Mouse (Mus musculus) limb, embryonic 11.5 days (tissue): ENCODE measurements around the gene Olfr1436. TPM values are rescaled to one million over a fixed set of nuclear protein-coding genes. Genes with fewer than 3 reads are reported as not detected.
"Not testable (repeated sequence)": the region's sequence is repeated elsewhere in the genome, so short reads cannot be mapped to it uniquely, and the experiment has no call there.

Experiments
- ATAC-seq: fragments of 200-750 bp; cut with Nextera tagmentation; 2 replicates; pipeline ENCODE4 v1.8.0; 2017; ENCODE audit warnings: low read depth; ENCODE audit not compliant: insufficient number of reproducible peaks, low FRiP score, low TSS enrichment
- DNase-seq: peaks from one replicate; pipeline ENCODE4 v3.0.0-alpha.2; 2015; ENCODE audit warnings: low spot score
- H3K27ac ChIP-seq: fragments of 300-500 bp; sonication (generic); replicated peaks from 2 replicates; pipeline ENCODE4 v1.5.1; 2014; ENCODE audit warnings: low read depth, mild to moderate bottlenecking, low read length
- H3K27me3 ChIP-seq: fragments of 300-500 bp; sonication (generic); 2 replicates; pipeline ENCODE4 v1.6.1; 2014; ENCODE audit warnings: mild to moderate bottlenecking, low read length, mixed read lengths; ENCODE audit not compliant: control insufficient read depth, insufficient read depth
- H3K36me3 ChIP-seq: fragments of 300-500 bp; sonication (generic); 2 replicates; pipeline ENCODE4 v1.6.1; 2014; ENCODE audit warnings: mild to moderate bottlenecking, low read length, moderate library complexity, mixed read lengths; ENCODE audit not compliant: control insufficient read depth, insufficient read depth
- H3K4me1 ChIP-seq: fragments of 300-500 bp; sonication (generic); 2 replicates; pipeline ENCODE4 v1.6.1; 2014; ENCODE audit warnings: low read length, mixed read lengths; ENCODE audit not compliant: control insufficient read depth, insufficient read depth
- H3K4me2 ChIP-seq: fragments of 300-500 bp; sonication (generic); 2 replicates; pipeline ENCODE4 v1.6.1; 2014; ENCODE audit warnings: low read depth, mild to moderate bottlenecking, moderate library complexity; ENCODE audit not compliant: severe bottlenecking
- H3K4me3 ChIP-seq: fragments of 300-500 bp; sonication (generic); 2 replicates; pipeline ENCODE4 v1.5.1; 2014; ENCODE audit warnings: low read depth, low read length
- H3K9ac ChIP-seq: fragments of 300-500 bp; sonication (generic); 2 replicates; pipeline ENCODE4 v1.6.1; 2014; ENCODE audit warnings: mild to moderate bottlenecking, low read length
- H3K9me3 ChIP-seq: fragments of 300-500 bp; sonication (generic); 2 replicates; pipeline ENCODE4 v1.6.1; 2016; ENCODE audit warnings: low read length; ENCODE audit not compliant: control insufficient read depth
- WGBS: fragments of 180-500 bp; shearing (Covaris S2); extraction: QIAGEN DNeasy Blood & Tissue Kit; methylation state at CpG from one replicate; pipeline ENCODE4 v1.1.7; 2014; 5-methylcytosine and 5-hydroxymethylcytosine counted together
- polyA plus RNA-seq: library from polyadenylated mRNA; unstranded; fragments of >200 nt; fragmentation: Nextera tagmentation; extraction: Ambion mirVana; gene quantifications from 2 replicates; pipeline ENCODE4 v1.2.1, GENCODE M21; 2014

Olfr1436 gene
- not detected in 2 replicates for polyA plus RNA-seq

GRCm38 (mm10) chr19:12299030-12299429 is at the start of gene Olfr1436:
Gene Olfr1436 (minus strand): TSS chr19:12299130.
- not testable (repeated sequence) for H3K4me3 ChIP-seq, H3K9ac ChIP-seq, H3K27ac ChIP-seq, H3K4me2 ChIP-seq, H3K36me3 ChIP-seq, H3K9me3 ChIP-seq, H3K27me3 ChIP-seq, DNase-seq, H3K4me1 ChIP-seq, ATAC-seq
- WGBS: 85% methylated on average over 1 of the region's 1 CpGs

GRCm38 (mm10) chr19:12335810-12336209 is 36.9 kb upstream of the Olfr1436 start, which contains the start of gene Olfr1438-ps1:
Gene Olfr1438-ps1 (minus strand): TSS chr19:12335910.
- H3K4me3 ChIP-seq: no peak within 1 kb of the TSS
- DNase-seq (no peak), ATAC-seq (no peak)
- H3K4me2 ChIP-seq: no peak within 1 kb of the TSS
- H3K27me3 ChIP-seq: no peaks in the 10 kb centered on the region
- WGBS: 82% methylated on average over 3 of the region's 3 CpGs
- H3K4me1 ChIP-seq: no peaks in the 10 kb centered on the region
- H3K9ac ChIP-seq: no peak within 1 kb of the TSS
- no peaks in the 10 kb centered on the region for H3K9me3 ChIP-seq
- H3K27ac ChIP-seq: no peak within 1 kb of the TSS
- H3K36me3 ChIP-seq: no peaks in the 10 kb centered on the region

- no peak for ATAC-seq
- no peak for DNase-seq
- 53% methylated on average over 2 of the region's 2 CpGs for WGBS
- Histone ChIP-seq H3K4me3 (no peak within 1 kb of the TSS), H3K9ac (no peak within 1 kb of the TSS), H3K9me3 (no peaks in the 10 kb centered on the region), H3K4me1 (no peaks in the 10 kb centered on the region), H3K27me3 (no peaks in the 10 kb centered on the region), H3K36me3 (no peaks in the 10 kb centered on the region), H3K4me2 (no peak within 1 kb of the TSS), H3K27ac (no peak within 1 kb of the TSS)
These were observed 26.1 kb upstream of the Olfr1436 start, which contains the start of gene Olfr1437 for GRCm38 (mm10) chr19:12325001-12325400. Gene Olfr1437 (minus strand): TSS chr19:12325101.

- H3K27ac ChIP-seq: no peak overlapping the region
- H3K4me3 ChIP-seq: no peak overlapping the region
- H3K9ac ChIP-seq: no peak overlapping the region
- ATAC-seq (no peak), DNase-seq (no peak)
- no peak overlapping the region for H3K4me2 ChIP-seq
- no peaks in the 10 kb centered on the region for H3K36me3 ChIP-seq
- H3K9me3 ChIP-seq: no peaks in the 10 kb centered on the region
- no peaks in the 10 kb centered on the region for H3K27me3 ChIP-seq
- H3K4me1 ChIP-seq: no peaks in the 10 kb centered on the region
These were observed 6.0 kb downstream of the Olfr1436 start for GRCm38 (mm10) chr19:12292979-12293378.

- WGBS: 68% methylated on average over 2 of the region's 2 CpGs
- ATAC-seq (no peak), DNase-seq (no peak)
- Histone ChIP-seq H3K9me3 (no peaks in the 10 kb centered on the region), H3K4me3 (no peak within 1 kb of the TSS), H3K4me1 (no peaks in the 10 kb centered on the region), H3K27ac (no peak within 1 kb of the TSS), H3K9ac (no peak within 1 kb of the TSS), H3K27me3 (no peaks in the 10 kb centered on the region), H3K36me3 (no peaks in the 10 kb centered on the region), H3K4me2 (no peak within 1 kb of the TSS)
These were observed 19.4 kb downstream of the Olfr1436 start, which contains the start of gene Olfr1434 for GRCm38 (mm10) chr19:12279554-12279953. Gene Olfr1434 (plus strand): TSS chr19:12279854.

- 64% methylated on average over 1 of the region's 1 CpGs for WGBS
- no peak within 1 kb of the TSS for H3K27ac ChIP-seq
- H3K9me3 ChIP-seq: no peaks in the 10 kb centered on the region
- H3K4me3 ChIP-seq: no peak within 1 kb of the TSS
- H3K27me3 ChIP-seq: no peaks in the 10 kb centered on the region
- H3K4me2 ChIP-seq: no peak within 1 kb of the TSS
- ATAC-seq (no peak), DNase-seq (no peak)
- no peaks in the 10 kb centered on the region for H3K4me1 ChIP-seq
- H3K36me3 ChIP-seq: no peaks in the 10 kb centered on the region
- H3K9ac ChIP-seq: no peak within 1 kb of the TSS
These were observed 38.2 kb downstream of the Olfr1436 start, which contains the start of gene Olfr235 for GRCm38 (mm10) chr19:12260732-12261131. Gene Olfr235 (plus strand): TSS chr19:12261032.

Other genes starting within 250 kb of the Olfr1436 start
- gene Olfr1424, start 236.4 kb downstream of the Olfr1436 start, polyA plus RNA-seq: not detected in 2 replicates
- gene Olfr1425, start 221.4 kb downstream of the Olfr1436 start, polyA plus RNA-seq: not detected in 2 replicates
- not detected in 2 replicates for gene Olfr1426, start 207.1 kb downstream of the Olfr1436 start, polyA plus RNA-seq
- gene Olfr1427, start 195.8 kb downstream of the Olfr1436 start, polyA plus RNA-seq: not detected in 2 replicates
- gene Olfr1428, start 183.2 kb downstream of the Olfr1436 start, polyA plus RNA-seq: not detected in 2 replicates
- gene Olfr76, start 175.9 kb downstream of the Olfr1436 start, polyA plus RNA-seq: not detected in 2 replicates
- gene Olfr1555-ps1, start 129.0 kb downstream of the Olfr1436 start, polyA plus RNA-seq: not detected in 2 replicates
- not detected in 2 replicates for gene Olfr1431, start 98.5 kb downstream of the Olfr1436 start, polyA plus RNA-seq
- gene Olfr1432, start 66.5 kb downstream of the Olfr1436 start, polyA plus RNA-seq: not detected in 2 replicates
- gene Olfr262, start 57.5 kb downstream of the Olfr1436 start, polyA plus RNA-seq: not detected in 2 replicates
- gene Olfr235, start 38.1 kb downstream of the Olfr1436 start, polyA plus RNA-seq: not detected in 2 replicates
- gene Olfr1434, start 19.3 kb downstream of the Olfr1436 start, polyA plus RNA-seq: not detected in 2 replicates
- gene Olfr1437, start 26.0 kb upstream of the Olfr1436 start, polyA plus RNA-seq: not detected in 2 replicates
- gene Olfr1438-ps1, start 36.8 kb upstream of the Olfr1436 start, polyA plus RNA-seq: not detected in 2 replicates
- gene Olfr1440, start 88.1 kb upstream of the Olfr1436 start, polyA plus RNA-seq: not detected in 2 replicates
- gene Olfr1441, start 118.3 kb upstream of the Olfr1436 start, polyA plus RNA-seq: not detected in 2 replicates
- not detected in 2 replicates for gene Pfpl, start 128.8 kb upstream of the Olfr1436 start, polyA plus RNA-seq
- 0.10 and 0.17 TPM in 2 replicates for gene Mpeg1, start 161.6 kb upstream of the Olfr1436 start, polyA plus RNA-seq
- 2.5 and 2.7 TPM in 2 replicates for gene Dtx4, start 202.3 kb upstream of the Olfr1436 start, polyA plus RNA-seq
- 24.9 and 26.5 TPM in 2 replicates for gene Fam111a, start 246.6 kb upstream of the Olfr1436 start, polyA plus RNA-seq